Mouse (Mus musculus): Measurements from ENCODE around the gene Lrrc66.

DNA sequence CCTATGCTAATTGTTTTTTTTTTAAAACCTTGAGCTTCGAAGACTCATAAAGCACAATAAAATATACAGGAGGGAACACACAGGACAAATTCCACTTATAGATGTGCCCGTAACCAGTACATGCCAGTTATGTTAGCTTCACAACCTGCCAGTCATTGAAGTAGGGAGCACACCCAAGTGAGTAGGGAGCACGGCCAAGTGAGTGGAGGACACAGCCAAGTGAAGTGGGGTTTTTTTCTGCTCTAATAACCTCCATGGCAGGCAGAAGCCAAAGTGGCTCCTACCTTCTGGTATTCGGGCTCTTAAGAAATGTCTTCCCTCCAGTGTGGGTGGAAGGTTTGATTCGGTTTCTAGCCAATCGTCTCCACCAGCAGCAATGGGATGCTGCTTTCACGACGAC lies 19.0 kb downstream of the Lrrc66 start:
- TF ChIP-seq CTCF (IDR thresholded peaks at IDR 0.05) (no peak), EP300 (IDR thresholded peaks at IDR 0.05) (no peak)

Data from lung, postnatal 0 days (tissue).